Mouse (Mus musculus) thymus, postnatal 36 days (tissue): ENCODE data around the gene Sprr3.
"Not testable (repeated sequence)": the region's sequence is repeated elsewhere in the genome, so short reads cannot be mapped to it uniquely, and the experiment has no call there.

Experiments used
- DNase-seq, 2 experiments: peaks; one replicate each; pipeline ENCODE4 v3.0.0; 2022; ENCODE audit warnings: mixed read lengths in 2 of 2

The Sprr3 gene

GRCm38 (mm10) chr3:92458620-92459019 lies at the start of gene Sprr3:
Sprr3 (minus strand) TSS chr3:92458720.
- no peak for DNase-seq

- DNase-seq, result no peak
Measured at GRCm38 (mm10) chr3:92508185-92508584, 49.7 kb upstream of the Sprr3 start.

- DNase-seq, result no peak
Measured at GRCm38 (mm10) chr3:92503528-92503927, 45.0 kb upstream of the Sprr3 start.

- DNase-seq, result no peak
Measured at GRCm38 (mm10) chr3:92500393-92500792, 41.9 kb upstream of the Sprr3 start, which contains the start of gene Sprr4. Sprr4 (minus strand) TSS chr3:92500493.

GRCm38 (mm10) chr3:92490262-92490661 lies 31.7 kb upstream of the Sprr3 start:
- DNase-seq, result not testable (repeated sequence)

- no peak for DNase-seq
Measured at GRCm38 (mm10) chr3:92486307-92486706, 27.8 kb upstream of the Sprr3 start.

GRCm38 (mm10) chr3:92485863-92486262 lies 27.3 kb upstream of the Sprr3 start, which contains the start of gene Sprr1a:
Sprr1a (minus strand) TSS chr3:92485895.
- DNase-seq, result no peak

GRCm38 (mm10) chr3:92481249-92481648 lies 22.7 kb upstream of the Sprr3 start:
- DNase-seq, result not testable (repeated sequence)

- DNase-seq, result no peak
Measured at GRCm38 (mm10) chr3:92470111-92470510, 11.6 kb upstream of the Sprr3 start.

GRCm38 (mm10) chr3:92467424-92467823 lies 8.9 kb upstream of the Sprr3 start:
- no peak for DNase-seq

- DNase-seq, result no peak
Measured at GRCm38 (mm10) chr3:92466576-92466975, 8.1 kb upstream of the Sprr3 start.

- DNase-seq, result no peak
Measured at GRCm38 (mm10) chr3:92455151-92455550, 3.4 kb downstream of the Sprr3 start.

- DNase-seq, result no peak
Measured at GRCm38 (mm10) chr3:92440177-92440576, 18.3 kb downstream of the Sprr3 start.

GRCm38 (mm10) chr3:92438689-92439088 lies 19.8 kb downstream of the Sprr3 start, which contains the start of gene Sprr1b:
Sprr1b (minus strand) TSS chr3:92438789.
- DNase-seq, result no peak

GRCm38 (mm10) chr3:92432282-92432681 lies 26.2 kb downstream of the Sprr3 start, which contains the start of gene Sprr2k:
Sprr2k (plus strand) TSS chr3:92432582.
- no peak for DNase-seq

- no peak for DNase-seq
Measured at GRCm38 (mm10) chr3:92429323-92429722, 29.2 kb downstream of the Sprr3 start, which contains the start of gene Gm9774. Gm9774 (minus strand) TSS chr3:92429423.

GRCm38 (mm10) chr3:92417782-92418181 lies 40.7 kb downstream of the Sprr3 start, which contains the start of gene Sprr2j-ps:
Sprr2j-ps (plus strand) TSS chr3:92418082.
- no peak for DNase-seq

- no peak for DNase-seq
Measured at GRCm38 (mm10) chr3:92407691-92408090, 50.8 kb downstream of the Sprr3 start, which contains the start of gene Sprr2i. Sprr2i (plus strand) TSS chr3:92407991.
